Mouse (Mus musculus) gastrocnemius, adult 2 months (tissue): ENCODE data around the gene Izumo2. TPM values are rescaled to one million over a fixed set of nuclear protein-coding genes. Genes with fewer than 3 reads are reported as not detected.

Experiments
- DNase-seq: peaks from one replicate; pipeline ENCODE4 v3.0.0; 2022
- H3K27ac ChIP-seq: fragments of 200-600 bp; 2 replicates; pipeline ENCODE4 v1.8.1; 2022; ENCODE audit warnings: mild to moderate bottlenecking
- H3K4me3 ChIP-seq: fragments of 200-600 bp; 2 replicates; pipeline ENCODE4 v1.8.1; 2022; ENCODE audit warnings: mild to moderate bottlenecking, moderate library complexity
- CTCF ChIP-seq: fragments of 200-600 bp; IDR thresholded peaks from 2 replicates; pipeline ENCODE4 v1.8.1; 2022; ENCODE audit warnings: antibody characterized with exemption, mild to moderate bottlenecking, moderate library complexity
- intact Hi-C: fragments of 180-260 bp; cut with DNase I; formaldehyde crosslinking; loops from one replicate; pipeline ENCODE4 v1.15.1; 2025
- long read RNA-seq, 2 experiments: library from polyadenylated mRNA; stranded (forward); transcript quantifications; one replicate each; pipeline ENCODE4 v2.0.0; 2021
- total RNA-seq, 2 experiments: library from RNA; stranded (reverse); gene quantifications; 2 replicates each; pipeline ENCODE4 v1.2.3; 2021

The Izumo2 gene
- not detected for total RNA-seq
- long read RNA-seq, experiment 1: 0 reads
- long read RNA-seq, experiment 2: 0 reads

- no peak within 1 kb of the TSS for H3K4me3 ChIP-seq
- no peak for TF ChIP-seq CTCF
- no peak within 1 kb of the TSS for H3K27ac ChIP-seq
- intact Hi-C loops: no loop called here
- DNase-seq: no peak
These were observed at the start of gene Izumo2 for GRCm38 (mm10) chr7:44708574-44708973. Izumo2 (plus strand) TSS chr7:44708742.

GRCm38 (mm10) chr7:44661219-44661618 is 47.3 kb upstream of the Izumo2 start:
- intact Hi-C loops: no loop called here
- no peak overlapping the region for H3K27ac ChIP-seq
- no peak for DNase-seq
- no peak overlapping the region for H3K4me3 ChIP-seq
- TF ChIP-seq CTCF: no peak

DNA sequence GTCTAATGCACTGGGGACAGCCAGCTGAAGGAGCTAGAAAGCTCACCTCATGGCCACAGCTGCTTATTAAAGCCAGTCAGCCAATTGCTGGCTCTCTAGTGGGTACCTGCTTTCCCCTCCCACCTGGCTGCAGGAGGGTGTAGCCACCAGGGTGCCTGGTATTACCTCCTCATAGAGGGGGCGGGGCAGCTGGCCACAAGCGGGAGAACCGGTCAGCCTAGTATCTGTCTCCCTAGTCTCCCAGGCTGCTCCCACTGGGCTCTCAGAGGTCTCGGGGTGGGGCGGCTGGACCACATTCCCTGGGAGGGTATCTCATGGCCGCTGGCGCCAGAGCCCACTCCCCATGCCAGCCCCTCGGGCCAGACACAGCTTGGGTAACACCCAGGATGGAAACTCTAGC is 46.4 kb upstream of the Izumo2 start:
- H3K27ac ChIP-seq: no peak overlapping the region
- no peak for DNase-seq
- intact Hi-C loops: no loop called here
- no peak overlapping the region for H3K4me3 ChIP-seq
- no peak for TF ChIP-seq CTCF

DNA sequence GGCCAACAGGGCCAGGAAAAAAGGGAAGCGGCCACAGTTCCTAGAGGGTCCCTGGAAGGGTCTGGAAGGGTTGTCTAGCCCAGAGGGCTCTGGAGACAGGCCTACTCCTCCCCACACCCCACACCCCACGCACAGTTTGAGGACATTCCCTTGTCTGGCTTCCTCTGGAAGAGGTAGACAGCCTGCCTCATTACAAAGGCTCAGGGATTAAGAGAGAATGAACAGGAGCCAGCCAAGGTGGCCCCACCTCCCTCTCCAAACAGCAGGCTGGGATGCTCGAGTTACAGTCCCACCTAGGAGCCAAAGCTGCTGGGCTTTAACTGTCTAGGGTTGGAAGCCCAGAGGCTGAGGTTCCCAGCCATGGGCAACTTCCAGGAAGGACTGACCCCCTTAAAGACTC is 46.0 kb upstream of the Izumo2 start:
- Histone ChIP-seq H3K27ac (no peak overlapping the region), H3K4me3 (no peak overlapping the region)
- intact Hi-C loops: no loop called here
- TF ChIP-seq CTCF: no peak
- DNase-seq: no peak

GRCm38 (mm10) chr7:44663546-44663945 is 45.0 kb upstream of the Izumo2 start:
- DNase-seq: no peak
- intact Hi-C loops: no loop called here
- Histone ChIP-seq H3K4me3 (no peak overlapping the region), H3K27ac (no peak overlapping the region)
- no peak for TF ChIP-seq CTCF

- TF ChIP-seq CTCF: no peak
- H3K4me3 ChIP-seq: no peak overlapping the region
- intact Hi-C loops: loop anchor here (5.0 kb wide), 1 partner anchor 38 kb away; no protein-coding TSS in a partner anchor
- no peak overlapping the region for H3K27ac ChIP-seq
- DNase-seq: no peak
These were observed 43.8 kb upstream of the Izumo2 start for GRCm38 (mm10) chr7:44664731-44665130.

GRCm38 (mm10) chr7:44666462-44666861 is 42.1 kb upstream of the Izumo2 start:
- no peak for DNase-seq
- Histone ChIP-seq H3K27ac (no peak overlapping the region), H3K4me3 (no peak overlapping the region)
- intact Hi-C loops: loop anchor here (5.0 kb wide), 1 partner anchor 36 kb away; no protein-coding TSS in a partner anchor
- peak; percentile 30; the same call in 1 of the 2 replicates for TF ChIP-seq CTCF

DNA sequence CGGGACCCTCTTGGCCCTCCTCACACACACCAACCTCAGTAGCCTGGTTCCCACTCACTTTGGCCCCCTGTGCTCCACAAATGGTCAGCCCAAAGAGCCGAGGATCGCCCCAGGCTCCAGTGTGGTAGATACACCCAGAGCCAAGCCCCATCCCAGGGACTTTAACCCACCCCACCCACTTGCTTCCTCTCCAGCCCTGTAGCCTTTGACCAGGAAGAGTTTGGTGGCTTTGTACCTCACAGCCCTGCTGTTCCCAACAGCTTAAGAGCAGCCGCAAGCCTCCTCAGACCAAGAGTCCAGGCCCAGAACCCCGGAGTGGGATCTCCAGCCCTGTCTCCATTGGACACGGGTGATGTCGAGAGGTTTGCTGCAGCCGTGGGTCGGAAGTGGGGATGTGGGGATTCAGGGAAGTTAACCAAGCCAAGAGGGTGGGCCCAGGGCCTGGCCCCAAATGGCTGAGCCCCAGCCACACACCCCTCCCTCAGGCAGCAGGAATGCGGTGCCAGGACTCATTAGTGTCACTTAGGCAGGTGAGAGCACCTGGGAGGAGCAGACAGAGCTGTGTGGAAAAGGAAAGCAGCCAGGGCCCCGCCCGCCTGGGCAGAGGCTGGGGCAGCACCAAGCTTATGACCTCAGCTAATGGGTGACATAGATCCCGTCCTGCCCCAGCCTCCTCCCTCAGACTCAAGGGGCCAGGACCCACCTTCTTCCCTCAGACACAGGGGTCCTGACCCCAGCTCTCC is 40.4 kb upstream of the Izumo2 start:
- no peak overlapping the region for H3K27ac ChIP-seq
- TF ChIP-seq CTCF: no peak
- intact Hi-C loops: loop anchor here (5.0 kb wide), 1 partner anchor 34 kb away; no protein-coding TSS in a partner anchor
- H3K4me3 ChIP-seq: no peak overlapping the region
- DNase-seq: no peak

GRCm38 (mm10) chr7:44669103-44669502 is 39.4 kb upstream of the Izumo2 start:
- Histone ChIP-seq H3K4me3 (no peak overlapping the region), H3K27ac (no peak overlapping the region)
- DNase-seq: no peak
- intact Hi-C loops: loop anchor here (5.0 kb wide), 1 partner anchor 33 kb away; no protein-coding TSS in a partner anchor
- TF ChIP-seq CTCF: no peak

DNA sequence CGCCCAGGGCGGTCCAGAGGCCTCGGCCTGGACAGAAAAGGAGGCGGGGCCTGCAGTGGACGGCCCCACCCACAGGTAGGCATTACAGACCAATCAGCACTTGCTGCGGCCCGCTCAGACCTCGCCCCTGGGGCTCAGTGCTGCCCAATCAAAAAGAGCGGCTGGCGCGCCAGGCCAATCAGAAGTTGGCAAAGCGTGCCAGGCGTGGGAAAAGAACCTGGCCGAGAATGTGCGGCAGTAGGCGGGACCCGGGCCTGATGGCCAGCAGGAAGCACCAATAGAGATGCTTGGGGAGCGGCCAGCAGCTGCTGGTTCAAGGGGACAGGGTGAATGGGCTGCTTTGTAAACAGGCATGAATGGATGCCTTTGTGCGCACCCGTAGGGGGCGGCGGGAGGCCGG is 37.7 kb upstream of the Izumo2 start, which contains the start of gene Myh14:
Gene Myh14 (minus strand): TSS at position 41 of the 400 bp plus-strand sequence.
- intact Hi-C loops: no loop called here
- peak; percentile 96 for DNase-seq
- peak within 1 kb of the TSS; percentile 90 for H3K27ac ChIP-seq
- H3K4me3 ChIP-seq: peak within 1 kb of the TSS; percentile 77
- no peak for TF ChIP-seq CTCF

DNA sequence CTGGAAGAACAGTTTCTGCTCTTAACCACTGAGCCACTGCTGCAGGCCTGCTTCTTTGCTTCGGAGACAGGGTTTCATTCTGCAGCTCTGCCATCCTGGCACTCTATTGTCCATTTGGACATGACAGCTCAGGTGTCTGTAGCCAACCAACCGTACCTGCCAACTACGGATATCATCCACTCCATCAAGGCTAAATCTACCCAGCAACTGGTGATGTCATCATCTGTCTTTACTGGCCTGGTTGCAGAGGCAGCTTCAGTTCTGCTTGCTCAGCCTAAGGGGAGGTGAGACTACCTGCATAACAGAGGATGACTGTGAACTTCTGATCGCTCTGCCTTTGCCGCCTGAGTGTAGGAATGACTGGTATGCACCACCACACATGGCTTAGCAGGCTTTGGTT is 36.3 kb upstream of the Izumo2 start:
- TF ChIP-seq CTCF: no peak
- intact Hi-C loops: no loop called here
- Histone ChIP-seq H3K27ac (no peak overlapping the region), H3K4me3 (no peak overlapping the region)
- DNase-seq: no peak

GRCm38 (mm10) chr7:44674511-44674910 is 34.0 kb upstream of the Izumo2 start:
- H3K27ac ChIP-seq: no peak overlapping the region
- H3K4me3 ChIP-seq: no peak overlapping the region
- TF ChIP-seq CTCF: peak; percentile 16; the same call in 1 of the 2 replicates
- DNase-seq: no peak
- intact Hi-C loops: no loop called here

DNA sequence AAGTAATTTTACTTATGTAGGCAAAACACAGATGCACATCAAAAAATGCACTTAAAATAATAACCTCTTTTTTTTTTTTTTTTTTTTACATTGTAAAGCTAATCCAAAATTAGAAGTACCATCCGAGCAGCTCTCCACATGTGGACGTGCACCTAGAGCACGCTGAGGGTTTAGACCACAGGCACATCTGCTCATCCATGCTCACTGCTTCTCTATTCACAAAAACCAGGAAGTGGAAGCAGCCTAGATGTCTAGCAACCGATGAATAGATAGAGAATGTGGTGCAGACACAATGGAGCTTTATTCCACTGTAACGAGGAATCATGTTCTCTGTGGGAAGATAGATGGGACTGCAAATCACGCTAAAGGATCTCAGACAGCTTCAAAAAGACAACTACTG is 33.4 kb upstream of the Izumo2 start:
- H3K4me3 ChIP-seq: no peak overlapping the region
- intact Hi-C loops: no loop called here
- no peak overlapping the region for H3K27ac ChIP-seq
- no peak for TF ChIP-seq CTCF
- DNase-seq: no peak

DNA sequence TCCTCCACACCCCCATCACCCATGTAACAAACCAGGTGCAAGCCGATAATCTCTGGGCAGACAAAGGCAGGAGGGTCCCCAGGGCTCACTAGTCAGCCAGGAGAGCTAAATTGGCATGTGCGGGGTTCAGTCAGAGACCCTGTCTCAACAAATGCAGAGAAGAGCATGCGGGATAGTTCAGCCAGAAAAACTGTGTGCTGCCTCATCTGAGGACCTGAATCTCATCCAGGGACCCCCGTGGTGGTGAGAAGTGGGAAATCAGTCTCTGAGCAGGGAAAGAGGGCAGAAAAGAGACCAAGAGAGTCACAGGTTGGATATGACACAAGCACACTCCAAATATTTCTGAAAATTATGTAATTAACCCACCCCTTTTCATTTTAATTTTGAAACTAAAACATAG is 32.4 kb upstream of the Izumo2 start:
- H3K27ac ChIP-seq: peak overlapping the region; percentile 65
- no peak for TF ChIP-seq CTCF
- H3K4me3 ChIP-seq: no peak overlapping the region
- DNase-seq: no peak
- intact Hi-C loops: no loop called here
